Comparison of ENCODE assay signal across 24 mouse cellular contexts in the genomic region with DNA sequence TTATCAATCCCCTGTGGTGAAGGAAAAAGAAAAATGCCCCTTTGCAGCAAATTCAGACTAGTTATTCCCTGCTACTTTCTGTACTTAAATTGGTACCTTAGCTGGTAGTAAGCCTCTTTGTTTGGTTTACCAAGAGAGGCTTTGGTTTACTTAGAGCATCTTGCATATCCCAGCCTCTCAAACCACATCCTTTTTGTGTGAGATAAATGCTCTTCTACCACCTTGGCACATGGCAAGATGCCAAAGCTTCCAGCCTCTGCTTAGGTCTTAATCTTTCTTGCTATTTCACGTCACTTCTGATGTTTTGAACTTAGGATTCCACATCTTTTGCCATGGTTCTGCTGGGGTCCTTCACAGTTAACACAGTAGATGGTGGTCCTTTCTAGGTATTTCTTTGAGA. TPM values are rescaled to one million over a fixed set of nuclear protein-coding genes. Genes with fewer than 3 reads are reported as not detected.
DNase-seq lines count a peak whose midpoint lies in the region; ATAC-seq and TF ChIP-seq lines count a peak whose summit lies in the region.
"Had no signal": no experiment of that assay in that cellular context is flagged by ENCODE, and none has a peak within 500 bp of the region (broad histone marks: within the 10 kb centered on the region; RNA-seq: fewer than 3 reads in every experiment).

No protein-coding gene starts in this region.

- H3K27me3 ChIP-seq in midbrain, embryonic 14.5 days (ENCODE audit: control insufficient read depth, insufficient read depth, low read length), result no peaks in the 10 kb centered on the region
- H3K27me3 ChIP-seq in stomach, postnatal 0 days (ENCODE audit: control insufficient read depth, insufficient read depth, low read length), result no peaks in the 10 kb centered on the region
- H3K27me3 ChIP-seq: forebrain, embryonic 12.5 days; heart, embryonic 15.5 days had no signal

- no peaks in the 10 kb centered on the region for H3K9me3 ChIP-seq in midbrain, embryonic 14.5 days (ENCODE audit: control insufficient read depth, low read length)
- no peaks in the 10 kb centered on the region for H3K9me3 ChIP-seq in stomach, postnatal 0 days (ENCODE audit: control insufficient read depth, low read length)
- H3K9me3 ChIP-seq: forebrain, embryonic 12.5 days; heart, embryonic 15.5 days; hindbrain, embryonic 10.5 days had no signal

- DNase-seq in cerebellum, adult 9-10 months, result peak; percentile 16
- DNase-seq in CD4-positive, CD25-positive, alpha-beta regulatory T cell, adult 2 months (ENCODE audit: low read depth, low spot score), result peak; percentile 55
- DNase-seq in brain, adult 2 months (ENCODE audit: low read depth, low spot score), result peak; percentile 38
- DNase-seq in naive thymus-derived CD4-positive, alpha-beta T cell, adult 2 months (ENCODE audit: low read depth), result peak; percentile 75
- no peak for DNase-seq in midbrain, embryonic 14.5 days
- no peak for DNase-seq in spleen, postnatal 4 days (ENCODE audit: low spot score in 2 of 2)
- no peak for DNase-seq in stomach, postnatal 0 days (ENCODE audit: low spot score)
- DNase-seq: adrenal gland, postnatal 36 days; gastrocnemius, postnatal 14 days; heart, adult 2 months; kidney, adult 9 months; layer of hippocampus, postnatal 36 days; lung, adult 2 months had no signal

- H3K36me3 ChIP-seq in midbrain, embryonic 14.5 days (ENCODE audit: control insufficient read depth, insufficient read depth, low read length), result 0 out of 2 replicates have a peak, but pooled peaks cover 4% of the 10 kb centered on the region
- H3K36me3 ChIP-seq in stomach, postnatal 0 days (ENCODE audit: control insufficient read depth, insufficient read depth, low read length), result peaks cover 3% of the 10 kb centered on the region; the same call in 1 of the 2 replicates
- H3K36me3 ChIP-seq: forebrain, embryonic 12.5 days; hindbrain, embryonic 10.5 days had no signal

- ATAC-seq in cerebellum, adult (ENCODE audit: insufficient number of reproducible peaks, low FRiP score, low TSS enrichment), result no peak
- ATAC-seq in midbrain, embryonic 14.5 days (ENCODE audit: low FRiP score, low TSS enrichment), result no peak
- ATAC-seq in stomach, postnatal 0 days (ENCODE audit: low FRiP score, low TSS enrichment), result no peak

- no peaks in the 10 kb centered on the region for H3K4me1 ChIP-seq in midbrain, embryonic 14.5 days (ENCODE audit: control insufficient read depth, insufficient read depth, low read length)
- no peaks in the 10 kb centered on the region for H3K4me1 ChIP-seq in stomach, postnatal 0 days (replicated peaks; ENCODE audit: control insufficient read depth, insufficient read depth)
- H3K4me1 ChIP-seq: forebrain, embryonic 12.5 days; heart, embryonic 15.5 days; hindbrain, embryonic 10.5 days had no signal

- 65% methylated on average over 1 of the region's 1 CpGs for WGBS in midbrain, embryonic 14.5 days
- WGBS in stomach, postnatal 0 days, result 72% methylated on average over 1 of the region's 1 CpGs

- no peak for TF ChIP-seq CTCF in stomach, postnatal 0 days (IDR thresholded peaks at IDR 0.05; ENCODE audit: low read depth)

- H3K4me2 ChIP-seq in midbrain, embryonic 14.5 days (ENCODE audit: low read length), result no peak overlapping the region
- no peak overlapping the region for H3K4me2 ChIP-seq in stomach, postnatal 0 days (replicated peaks; ENCODE audit: low read depth)
- H3K4me2 ChIP-seq: forebrain, embryonic 12.5 days; heart, embryonic 15.5 days had no signal

- no peak overlapping the region for H3K27ac ChIP-seq in midbrain, embryonic 14.5 days (replicated peaks; ENCODE audit: low read depth, low read length)
- H3K27ac ChIP-seq in stomach, postnatal 0 days (replicated peaks), result no peak overlapping the region
- H3K27ac ChIP-seq: forebrain, embryonic 12.5 days; heart, adult 2 months; heart, embryonic 15.5 days; hindbrain, embryonic 10.5 days had no signal

- H3K9ac ChIP-seq in midbrain, embryonic 14.5 days (replicated peaks; ENCODE audit: low read length), result no peak overlapping the region
- H3K9ac ChIP-seq in stomach, postnatal 0 days (ENCODE audit: low read length), result no peak overlapping the region
- H3K9ac ChIP-seq: forebrain, embryonic 12.5 days; heart, embryonic 15.5 days had no signal

- no peak overlapping the region for H3K4me3 ChIP-seq in midbrain, embryonic 14.5 days (replicated peaks; ENCODE audit: low read depth, low read length)
- H3K4me3 ChIP-seq in stomach, postnatal 0 days (ENCODE audit: low read depth, low read length), result no peak overlapping the region
- H3K4me3 ChIP-seq: forebrain, embryonic 12.5 days; heart, adult 2 months; heart, embryonic 15.5 days; hindbrain, embryonic 10.5 days had no signal

- no peak for TF ChIP-seq EP300 in stomach, postnatal 0 days (optimal IDR thresholded peaks at IDR 0.05)

RNA-seq across cellular contexts. Expression of gene Gm3625, which starts 31.5 kb away (rescaled TPM):
- polyA plus RNA-seq in midbrain, embryonic 14.5 days (2014; fragmentation: Nextera tagmentation; extraction: Ambion mirVana), result not detected in 2 replicates
- not detected in 2 replicates for polyA plus RNA-seq in stomach, postnatal 0 days (2015; fragmentation: Nextera tagmentation; extraction: Ambion mirVana)
- polyA plus RNA-seq: C2C12; forebrain, embryonic 12.5 days; heart, adult 2 months; heart, embryonic 15.5 days; hindbrain, embryonic 10.5 days; intestine, embryonic 14.5 days; large intestine, adult 2 months; liver, adult 2 months; lung, adult 2 months; midbrain, postnatal 0 days; neural tube, embryonic 11.5 days; testis, adult 2 months had no signal

RNA-seq across cellular contexts. Expression of gene Itsn2, which starts 31.8 kb away (rescaled TPM):
- 19.9 and 21.2 TPM in 2 replicates for polyA plus RNA-seq in midbrain, embryonic 14.5 days (2014; fragmentation: Nextera tagmentation; extraction: Ambion mirVana)
- 23.3 and 26.9 TPM in 2 replicates for polyA plus RNA-seq in stomach, postnatal 0 days (2015; fragmentation: Nextera tagmentation; extraction: Ambion mirVana)

Comparison
In these comparisons a context has a peak if more than half of its experiments do, and no peak if none do; other contexts are left out.
1. DNase-seq: peak in cerebellum, adult 9-10 months (single experiment), CD4-positive, CD25-positive, alpha-beta regulatory T cell, adult 2 months (single experiment), brain, adult 2 months (single experiment) and naive thymus-derived CD4-positive, alpha-beta T cell, adult 2 months (single experiment); none in midbrain, embryonic 14.5 days (single experiment), spleen, postnatal 4 days (0 of 2) and stomach, postnatal 0 days (single experiment).